Mouse (Mus musculus) megakaryocyte, embryonic 14.5 days (primary cell): ENCODE measurements at regions not wholly inside any gene's neighbourhood (a gene's known extent, or its start where the extent isn't known, plus 50 kb on each side); places are given as distances from the start of the nearest gene placed in this dataset.

Source experiments
- H3K27me3 ChIP-seq: replicated peaks from 2 replicates; pipeline ENCODE3; 2012; ENCODE audit warnings: inconsistent platforms
- H3K36me3 ChIP-seq: replicated peaks from 2 replicates; pipeline ENCODE3; 2012; ENCODE audit warnings: low read length, inconsistent platforms, mixed read lengths
- H3K4me1 ChIP-seq: 2 replicates; pipeline ENCODE4 v1.6.1; 2012; ENCODE audit warnings: inconsistent platforms
- H3K4me3 ChIP-seq: replicated peaks from 2 replicates; pipeline ENCODE3; 2012; ENCODE audit warnings: moderate library complexity, mild to moderate bottlenecking, inconsistent platforms
- H3K9me3 ChIP-seq: 2 replicates; pipeline ENCODE4 v1.6.1; 2012; ENCODE audit warnings: inconsistent platforms
- FLI1 ChIP-seq: IDR thresholded peaks from 2 replicates; pipeline ENCODE4 v1.6.1; 2012; ENCODE audit warnings: low read length, inconsistent platforms, mixed read lengths
- GATA1 ChIP-seq: IDR thresholded peaks from 3 replicates; pipeline ENCODE4 v1.6.1; 2012; ENCODE audit warnings: mixed read lengths, low read length, inconsistent platforms, borderline replicate concordance

DNA sequence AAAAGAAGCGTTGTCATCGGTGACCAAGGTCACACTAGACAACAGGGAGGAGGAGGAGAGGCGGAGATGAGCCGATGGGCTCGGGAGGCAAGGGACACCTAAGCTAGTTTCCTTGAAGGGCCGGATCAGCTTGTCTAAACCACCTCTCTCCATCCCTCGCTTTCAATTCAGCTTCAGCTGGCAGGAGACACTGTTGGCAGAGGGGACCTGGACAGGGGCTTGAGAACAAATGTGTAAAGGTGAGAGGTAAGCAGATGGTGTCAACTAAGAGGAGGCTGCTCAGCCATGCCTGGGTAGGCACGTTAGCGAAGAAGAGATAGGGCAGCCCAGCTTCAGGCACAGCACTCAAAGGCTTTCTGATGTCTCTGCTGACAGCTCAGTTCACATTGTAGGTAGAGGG lies 299.8 kb upstream of the Prox1 start:
- Histone ChIP-seq H3K4me1 (no peaks in the 10 kb centered on the region), H3K9me3 (peaks cover 34% of the 10 kb centered on the region), H3K36me3 (no peaks in the 10 kb centered on the region), H3K27me3 (no peaks in the 10 kb centered on the region), H3K4me3 (no peak overlapping the region)
- TF ChIP-seq FLI1 (no peak), GATA1 (no peak)

DNA sequence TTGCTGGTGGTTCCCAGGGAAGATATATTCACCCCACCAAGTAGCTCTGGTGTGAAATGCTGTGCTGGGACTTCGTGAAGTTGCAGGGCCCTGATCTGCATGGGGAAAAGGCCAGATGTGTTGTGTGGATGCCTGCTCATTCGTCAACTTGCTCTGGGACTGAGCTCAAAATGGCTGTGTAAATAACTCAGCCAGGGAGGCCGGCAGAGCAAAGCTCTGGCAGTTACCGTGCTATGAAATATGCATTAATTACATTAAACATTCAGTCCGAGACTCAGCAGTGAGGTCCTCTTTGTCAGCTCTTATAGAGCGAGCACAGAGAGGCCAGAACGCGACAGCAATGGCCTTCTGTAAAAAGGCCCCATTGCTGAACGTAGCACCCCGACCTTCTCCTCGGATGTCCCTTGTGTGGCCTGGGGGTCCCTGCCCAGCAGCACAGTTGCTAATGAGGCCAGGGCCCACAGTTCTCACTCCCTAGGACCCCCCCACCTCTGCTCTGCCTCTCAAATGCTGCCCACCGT lies 287.1 kb upstream of the Prox1 start:
- no peak for TF ChIP-seq GATA1
- no peak for TF ChIP-seq FLI1
- Histone ChIP-seq H3K4me1 (no peaks in the 10 kb centered on the region), H3K9me3 (peaks cover 30% of the 10 kb centered on the region), H3K27me3 (no peaks in the 10 kb centered on the region), H3K4me3 (no peak overlapping the region), H3K36me3 (no peaks in the 10 kb centered on the region)

GRCm38 (mm10) chr1:190453549-190453948 lies 283.0 kb upstream of the Prox1 start:
- no peak for TF ChIP-seq FLI1
- TF ChIP-seq GATA1: no peak
- no peaks in the 10 kb centered on the region for H3K27me3 ChIP-seq
- H3K36me3 ChIP-seq: no peaks in the 10 kb centered on the region
- H3K4me1 ChIP-seq: no peaks in the 10 kb centered on the region
- peaks cover 27% of the 10 kb centered on the region for H3K9me3 ChIP-seq
- no peak overlapping the region for H3K4me3 ChIP-seq

DNA sequence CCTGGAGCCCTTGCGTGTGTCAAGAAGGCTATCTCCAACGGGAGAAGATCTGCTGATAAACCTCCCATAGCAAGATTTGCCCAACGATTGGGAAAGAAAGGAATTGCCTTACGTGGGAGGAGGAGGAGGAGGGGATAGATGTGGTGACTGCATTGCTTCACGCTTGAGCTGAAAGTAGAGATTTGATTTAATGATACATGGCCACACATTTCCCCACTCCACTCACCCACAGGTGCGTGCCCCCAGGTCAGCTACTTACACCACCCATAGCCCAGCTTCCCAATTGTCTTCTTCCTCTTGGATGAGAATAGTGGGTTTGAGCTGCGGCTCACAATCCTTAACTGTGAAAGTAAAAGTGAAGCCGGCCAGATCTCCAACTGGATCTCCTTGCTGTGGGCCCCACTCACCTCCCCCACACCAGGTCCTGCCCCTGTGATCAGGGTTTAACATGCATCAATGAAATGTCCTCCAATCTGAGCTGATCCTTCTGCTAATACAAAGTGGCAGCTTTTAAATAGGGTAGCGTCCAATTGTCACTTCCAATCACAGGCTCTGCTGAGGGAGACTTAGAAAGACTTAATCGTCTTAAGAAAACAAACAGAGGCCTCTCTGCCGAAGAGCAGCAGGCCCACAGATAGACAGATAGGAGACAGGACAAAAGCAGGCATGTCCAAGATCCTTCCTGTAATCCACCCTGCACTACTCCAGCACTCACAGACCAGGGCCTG lies 281.8 kb upstream of the Prox1 start:
- H3K4me1 ChIP-seq: no peaks in the 10 kb centered on the region
- no peaks in the 10 kb centered on the region for H3K27me3 ChIP-seq
- no peak overlapping the region for H3K4me3 ChIP-seq
- no peaks in the 10 kb centered on the region for H3K36me3 ChIP-seq
- no peak for TF ChIP-seq FLI1
- TF ChIP-seq GATA1: no peak
- peaks cover 23% of the 10 kb centered on the region; the same call in 1 of the 2 replicates for H3K9me3 ChIP-seq

DNA sequence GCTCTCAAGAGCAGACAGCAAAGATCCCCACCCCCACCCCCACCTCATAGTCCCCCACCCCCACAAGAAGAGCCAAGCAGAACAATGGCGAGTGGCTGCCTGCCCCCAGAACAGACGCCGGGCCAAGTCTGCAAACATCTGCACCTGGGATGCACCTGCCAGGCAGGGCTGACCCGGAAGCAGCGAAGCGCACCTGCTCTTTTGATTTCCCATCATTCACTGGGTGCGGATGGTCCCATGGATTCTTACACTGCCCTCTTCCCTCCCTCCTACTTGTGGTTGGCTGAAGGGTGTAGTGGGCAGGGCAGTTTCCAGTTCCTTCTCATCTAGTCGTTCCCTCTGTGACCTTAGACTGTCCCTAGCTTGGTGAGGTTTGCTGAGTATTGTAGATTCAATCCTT lies 277.7 kb upstream of the Prox1 start:
- Histone ChIP-seq H3K27me3 (no peaks in the 10 kb centered on the region), H3K9me3 (peaks cover 14% of the 10 kb centered on the region; the same call in 1 of the 2 replicates), H3K4me3 (no peak overlapping the region), H3K36me3 (no peaks in the 10 kb centered on the region), H3K4me1 (no peaks in the 10 kb centered on the region)
- TF ChIP-seq GATA1 (no peak), FLI1 (no peak)

GRCm38 (mm10) chr1:190447253-190447652 lies 276.7 kb upstream of the Prox1 start:
- no peak for TF ChIP-seq GATA1
- no peak for TF ChIP-seq FLI1
- Histone ChIP-seq H3K9me3 (peaks cover 14% of the 10 kb centered on the region; the same call in 1 of the 2 replicates), H3K4me1 (no peaks in the 10 kb centered on the region), H3K27me3 (no peaks in the 10 kb centered on the region), H3K4me3 (no peak overlapping the region), H3K36me3 (no peaks in the 10 kb centered on the region)

DNA sequence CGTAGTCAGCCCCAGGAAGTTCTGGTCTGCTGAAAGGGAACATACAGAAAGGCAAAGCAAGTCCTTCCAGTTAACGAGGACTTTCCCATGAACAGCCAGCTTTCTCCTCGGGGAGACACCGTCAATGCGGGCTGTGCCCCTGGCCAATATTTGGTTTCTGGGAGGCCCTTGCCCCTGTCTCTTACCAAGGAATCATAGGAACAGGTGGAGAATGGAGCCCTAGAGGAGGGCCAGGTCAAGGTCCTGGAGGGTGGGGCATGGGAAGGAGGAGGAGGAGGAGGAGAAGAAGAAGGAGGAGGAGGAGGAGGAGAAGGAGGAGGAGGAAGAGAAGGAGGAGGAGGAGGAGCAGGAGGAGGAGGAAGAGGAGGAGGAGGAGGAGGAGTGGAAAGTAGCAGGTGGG lies 276.2 kb upstream of the Prox1 start:
- Histone ChIP-seq H3K27me3 (no peaks in the 10 kb centered on the region), H3K4me1 (no peaks in the 10 kb centered on the region), H3K9me3 (peaks cover 14% of the 10 kb centered on the region; the same call in 1 of the 2 replicates), H3K36me3 (no peaks in the 10 kb centered on the region), H3K4me3 (no peak overlapping the region)
- no peak for TF ChIP-seq FLI1
- TF ChIP-seq GATA1: no peak

DNA sequence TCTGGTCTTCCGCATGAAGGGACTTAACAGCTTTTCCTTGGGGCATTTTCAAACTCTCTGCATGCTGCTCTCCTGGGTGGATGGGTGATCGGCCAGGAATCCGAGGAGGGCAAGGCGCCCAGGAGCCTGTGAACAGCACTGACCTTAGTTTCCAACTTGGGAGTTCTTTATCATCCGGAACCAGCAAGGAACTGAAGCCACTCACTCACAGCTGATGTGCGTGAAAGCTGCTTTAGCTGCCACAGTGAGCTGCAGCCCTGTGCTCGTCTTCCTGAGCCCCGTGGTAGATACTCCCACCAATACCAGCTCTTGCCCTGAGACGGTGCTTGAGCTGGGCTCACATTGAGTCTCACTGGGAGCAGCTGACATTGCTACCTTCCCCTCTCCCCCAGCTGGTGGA lies 273.9 kb upstream of the Prox1 start:
- TF ChIP-seq GATA1 (no peak), FLI1 (no peak)
- Histone ChIP-seq H3K9me3 (peaks cover 28% of the 10 kb centered on the region), H3K4me3 (no peak overlapping the region), H3K4me1 (no peaks in the 10 kb centered on the region), H3K27me3 (no peaks in the 10 kb centered on the region), H3K36me3 (no peaks in the 10 kb centered on the region)

GRCm38 (mm10) chr1:190443234-190443633 lies 272.7 kb upstream of the Prox1 start:
- peaks cover 30% of the 10 kb centered on the region for H3K9me3 ChIP-seq

GRCm38 (mm10) chr1:190442166-190442565 lies 271.7 kb upstream of the Prox1 start:
- no peaks in the 10 kb centered on the region for H3K27me3 ChIP-seq
- H3K9me3 ChIP-seq: peaks cover 31% of the 10 kb centered on the region
- H3K4me1 ChIP-seq: no peaks in the 10 kb centered on the region
- H3K4me3 ChIP-seq: no peak overlapping the region
- TF ChIP-seq FLI1: no peak
- TF ChIP-seq GATA1: no peak
- H3K36me3 ChIP-seq: no peaks in the 10 kb centered on the region

More at GRCm38 (mm10) chr1:190443234-190443633, 272.7 kb upstream of the Prox1 start:
- Histone ChIP-seq H3K4me3 (no peak overlapping the region), H3K36me3 (no peaks in the 10 kb centered on the region), H3K4me1 (no peaks in the 10 kb centered on the region), H3K27me3 (no peaks in the 10 kb centered on the region)
- no peak for TF ChIP-seq FLI1
